Mouse (Mus musculus) bone marrow, adult 2 months (tissue): ENCODE measurements around the gene Maml2.

Source experiments
- CTCF ChIP-seq: fragments of 200-500 bp; IDR thresholded peaks from 2 replicates; pipeline ENCODE4 v1.5.1; 2011; ENCODE audit warnings: low read length, control low read depth; ENCODE audit not compliant: control insufficient read depth, insufficient read depth
- POLR2A ChIP-seq: fragments of 200-500 bp; IDR thresholded peaks from 2 replicates; pipeline ENCODE4 v1.6.1; 2011; ENCODE audit warnings: low read depth, mild to moderate bottlenecking, control low read depth, low read length, borderline replicate concordance; ENCODE audit not compliant: control insufficient read depth

GRCm38 (mm10) chr9:13251251-13251650 is 46.5 kb upstream of the Maml2 start:
- TF ChIP-seq POLR2A (no peak), CTCF (no peak)
